Mouse (Mus musculus) stomach, postnatal 0 days (tissue): Measurements from ENCODE around the gene Galntl6.

Experiments used
- CTCF ChIP-seq: IDR thresholded peaks from 2 replicates; pipeline ENCODE4 v1.5.1; 2016; ENCODE audit warnings: antibody characterized with exemption, low read depth, mild to moderate bottlenecking, moderate library complexity
- EP300 ChIP-seq: optimal IDR thresholded peaks from 2 replicates; pipeline ENCODE3; 2016; ENCODE audit warnings: antibody characterized with exemption

GRCm38 (mm10) chr8:58487099-58487498 is 425.3 kb downstream of the Galntl6 start:
- TF ChIP-seq EP300 (no peak), CTCF (no peak)
